In the genomic region with DNA sequence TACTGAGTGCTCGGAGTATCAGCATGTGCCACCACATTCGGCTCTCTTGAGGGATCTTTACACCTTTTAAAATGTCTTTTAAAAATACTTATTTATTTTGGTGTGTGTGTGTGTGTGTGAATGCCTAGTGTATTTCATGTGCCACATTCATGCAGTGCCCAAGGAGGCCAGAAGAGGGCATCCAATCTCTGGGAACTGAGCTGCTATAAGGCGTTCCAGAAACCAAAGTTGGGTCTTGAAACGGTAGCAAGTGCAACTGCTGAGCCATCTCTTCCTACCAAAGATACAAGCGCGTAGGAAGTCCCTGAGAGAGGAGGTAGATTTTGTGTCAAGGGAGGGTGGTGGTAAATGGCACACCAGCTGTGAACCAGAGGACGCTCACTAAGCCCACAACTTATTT, we compare ENCODE assay signal across 8 mouse cellular contexts. TPM values are rescaled to one million over a fixed set of nuclear protein-coding genes. Genes with fewer than 3 reads are reported as not detected.
A peak's percentile ranks its signal among the peaks of the same experiment; 100 is the strongest.
DNase-seq lines count a peak whose midpoint lies in the region; ATAC-seq lines count a peak whose summit lies in the region.

No protein-coding gene starts in this region.

- H3K4me1 ChIP-seq in embryonic facial prominence, embryonic 11.5 days (ENCODE audit: control insufficient read depth, insufficient read depth, low read length), result no peaks in the 10 kb centered on the region
- H3K4me1 ChIP-seq in liver, embryonic 16.5 days (ENCODE audit: control insufficient read depth, low read depth, low read length), result no peaks in the 10 kb centered on the region; the same call in 1 of the 2 replicates
- H3K4me1 ChIP-seq in forebrain, embryonic 11.5 days (replicated peaks; ENCODE audit: control insufficient read depth, insufficient read depth, low read length), result no peaks in the 10 kb centered on the region

- no peak overlapping the region for H3K4me3 ChIP-seq in embryonic facial prominence, embryonic 11.5 days (ENCODE audit: low read depth, low read length)
- H3K4me3 ChIP-seq in liver, embryonic 16.5 days (ENCODE audit: low read depth, low read length), result no peak overlapping the region
- H3K4me3 ChIP-seq in forebrain, embryonic 11.5 days (ENCODE audit: low read depth, low read length), result no peak overlapping the region

- H3K4me2 ChIP-seq in embryonic facial prominence, embryonic 11.5 days (ENCODE audit: low read depth, low read length), result no peak overlapping the region
- 0 out of 2 replicates have a peak overlapping the region, but pooled peaks have one; percentile 11 for H3K4me2 ChIP-seq in liver, embryonic 16.5 days (ENCODE audit: low read depth, low read length)
- H3K4me2 ChIP-seq in forebrain, embryonic 11.5 days (ENCODE audit: low read depth, low read length, severe bottlenecking), result no peak overlapping the region

- no peaks in the 10 kb centered on the region for H3K9me3 ChIP-seq in embryonic facial prominence, embryonic 11.5 days (replicated peaks; ENCODE audit: control insufficient read depth, low read length)
- no peaks in the 10 kb centered on the region for H3K9me3 ChIP-seq in liver, embryonic 16.5 days (replicated peaks; ENCODE audit: control insufficient read depth, low read length)
- no peaks in the 10 kb centered on the region for H3K9me3 ChIP-seq in forebrain, embryonic 11.5 days (ENCODE audit: control insufficient read depth, low read length)

- WGBS in embryonic facial prominence, embryonic 11.5 days, result 75% methylated on average over 7 of the region's 7 CpGs
- 31% methylated on average over 7 of the region's 7 CpGs for WGBS in liver, embryonic 16.5 days (ENCODE audit: insufficient replicate concordance)
- 75% methylated on average over 7 of the region's 7 CpGs for WGBS in forebrain, embryonic 11.5 days

- no peaks in the 10 kb centered on the region for H3K27me3 ChIP-seq in embryonic facial prominence, embryonic 11.5 days (ENCODE audit: control insufficient read depth, insufficient read depth, low read length)
- H3K27me3 ChIP-seq in liver, embryonic 16.5 days (ENCODE audit: control insufficient read depth, insufficient read depth, low read depth, low read length), result no peaks in the 10 kb centered on the region
- H3K27me3 ChIP-seq in forebrain, embryonic 11.5 days (ENCODE audit: control insufficient read depth, insufficient read depth, low read length), result no peaks in the 10 kb centered on the region

- no peak overlapping the region for H3K27ac ChIP-seq in embryonic facial prominence, embryonic 11.5 days (replicated peaks; ENCODE audit: low read depth, low read length)
- H3K27ac ChIP-seq in liver, embryonic 16.5 days (ENCODE audit: low read length), result no peak overlapping the region
- H3K27ac ChIP-seq in forebrain, embryonic 11.5 days (ENCODE audit: low read depth, low read length), result no peak overlapping the region

- DNase-seq in ovary, postnatal 36 days (ENCODE audit: low spot score), result peak; percentile 39
- no peak for DNase-seq in ovary, adult 18-20 months (ENCODE audit: low spot score)
- peak; percentile 64 for DNase-seq in embryonic facial prominence, embryonic 11.5 days (ENCODE audit: low spot score)
- DNase-seq in kidney, postnatal 14 days, result peak; percentile 68
- DNase-seq in right cerebral cortex, adult 2 months (ENCODE audit: low spot score in 2 of 2), result peak; percentile 71 to 75
- no peak for DNase-seq in forebrain, embryonic 11.5 days (ENCODE audit: low spot score)

- peak; percentile 70 for ATAC-seq in activated CD4-positive, CD25-positive, alpha-beta regulatory T cell, adult 4 months
- no peak for ATAC-seq in embryonic facial prominence, embryonic 11.5 days (replicated peaks; ENCODE audit: insufficient number of reproducible peaks, low FRiP score, low TSS enrichment, low read depth)
- peak; percentile 41; the same call in 1 of the 2 replicates for ATAC-seq in liver, embryonic 16.5 days (ENCODE audit: low read depth)
- ATAC-seq in forebrain, embryonic 11.5 days (replicated peaks; ENCODE audit: low FRiP score), result no peak

- no peaks in the 10 kb centered on the region for H3K36me3 ChIP-seq in embryonic facial prominence, embryonic 11.5 days (replicated peaks; ENCODE audit: control insufficient read depth, insufficient read depth, low read depth, low read length)
- no peaks in the 10 kb centered on the region for H3K36me3 ChIP-seq in liver, embryonic 16.5 days (ENCODE audit: control insufficient read depth, insufficient read depth)
- H3K36me3 ChIP-seq in forebrain, embryonic 11.5 days (ENCODE audit: control insufficient read depth, insufficient read depth, low read length), result no peaks in the 10 kb centered on the region

- H3K9ac ChIP-seq in embryonic facial prominence, embryonic 11.5 days (replicated peaks; ENCODE audit: low read length), result no peak overlapping the region
- no peak overlapping the region for H3K9ac ChIP-seq in liver, embryonic 16.5 days (ENCODE audit: low read depth, low read length)
- no peak overlapping the region for H3K9ac ChIP-seq in forebrain, embryonic 11.5 days (ENCODE audit: low read length)

RNA-seq across cellular contexts. Expression of a gene that starts 57.2 kb away (rescaled TPM):
- polyA plus RNA-seq in activated CD4-positive, CD25-positive, alpha-beta regulatory T cell, adult 4 months (2017; shearing (Covaris generic)), result 10 to 100 TPM; 12.0 to 16.7 TPM
- polyA plus RNA-seq in embryonic facial prominence, embryonic 11.5 days (2014; fragmentation: Nextera tagmentation; extraction: Ambion mirVana), result 9.7 and 10.5 TPM in 2 replicates
- polyA plus RNA-seq in liver, embryonic 16.5 days (2015; fragmentation: Nextera tagmentation; extraction: Ambion mirVana), result 8.2 and 9.0 TPM in 2 replicates
- polyA plus RNA-seq in forebrain, embryonic 11.5 days (2014; fragmentation: Nextera tagmentation; extraction: Ambion mirVana), result 11.9 and 14.4 TPM in 2 replicates

Comparison
In these comparisons a context has a peak if more than half of its experiments do, and no peak if none do; other contexts are left out.
1. DNase-seq: peak in ovary, postnatal 36 days (single experiment), embryonic facial prominence, embryonic 11.5 days (single experiment), kidney, postnatal 14 days (single experiment) and right cerebral cortex, adult 2 months (2 of 2); none in ovary, adult 18-20 months (single experiment) and forebrain, embryonic 11.5 days (single experiment).
2. ATAC-seq: peak in activated CD4-positive, CD25-positive, alpha-beta regulatory T cell, adult 4 months (single experiment) and liver, embryonic 16.5 days (single experiment); none in embryonic facial prominence, embryonic 11.5 days (single experiment) and forebrain, embryonic 11.5 days (single experiment).